Mouse (Mus musculus) heart, embryonic 12.5 days (tissue): ENCODE data around the gene Prr3. TPM values are rescaled to one million over a fixed set of nuclear protein-coding genes. Genes with fewer than 3 reads are reported as not detected.

Experiments used
- ATAC-seq: fragments of 200-750 bp; cut with Nextera tagmentation; 2 replicates; pipeline ENCODE4 v1.8.0; 2017; ENCODE audit warnings: moderate TSS enrichment, moderate library complexity; ENCODE audit not compliant: insufficient number of reproducible peaks, low FRiP score
- H3K27ac ChIP-seq: fragments of 300-500 bp; sonication (generic); 2 replicates; pipeline ENCODE4 v1.5.1; 2016; ENCODE audit warnings: mild to moderate bottlenecking, moderate library complexity; ENCODE audit not compliant: poor library complexity, severe bottlenecking
- H3K27me3 ChIP-seq: fragments of 300-500 bp; sonication (generic); replicated peaks from 2 replicates; pipeline ENCODE4 v1.6.1; 2016; ENCODE audit warnings: mild to moderate bottlenecking, moderate library complexity
- H3K36me3 ChIP-seq: fragments of 300-500 bp; sonication (generic); 2 replicates; pipeline ENCODE4 v1.6.1; 2016; ENCODE audit warnings: mild to moderate bottlenecking, moderate library complexity
- H3K4me1 ChIP-seq: fragments of 300-500 bp; sonication (generic); replicated peaks from 2 replicates; pipeline ENCODE4 v1.6.1; 2016; ENCODE audit warnings: mild to moderate bottlenecking
- H3K4me2 ChIP-seq: fragments of 300-500 bp; sonication (generic); 2 replicates; pipeline ENCODE4 v1.6.1; 2016; ENCODE audit warnings: mild to moderate bottlenecking, moderate library complexity
- H3K4me3 ChIP-seq: fragments of 300-500 bp; sonication (generic); 2 replicates; pipeline ENCODE4 v1.5.1; 2016; ENCODE audit warnings: mild to moderate bottlenecking
- H3K9ac ChIP-seq: fragments of 300-500 bp; sonication (generic); 2 replicates; pipeline ENCODE4 v1.6.1; 2016; ENCODE audit warnings: mild to moderate bottlenecking, moderate library complexity
- H3K9me3 ChIP-seq: fragments of 300-500 bp; sonication (generic); replicated peaks from 2 replicates; pipeline ENCODE4 v1.6.1; 2016; ENCODE audit warnings: mild to moderate bottlenecking, moderate library complexity
- WGBS: fragments of 180-500 bp; shearing (Covaris S2); methylation state at CpG from one replicate; pipeline ENCODE4 v1.1.7; 2016; 5-methylcytosine and 5-hydroxymethylcytosine counted together
- polyA plus RNA-seq: library from polyadenylated mRNA; unstranded; fragments of >200 nt; fragmentation: Nextera tagmentation; extraction: Ambion mirVana; gene quantifications from 2 replicates; pipeline ENCODE4 v1.2.1, GENCODE M21; 2016

Gene Prr3
- 17.6 and 18.5 TPM in 2 replicates for polyA plus RNA-seq

DNA sequence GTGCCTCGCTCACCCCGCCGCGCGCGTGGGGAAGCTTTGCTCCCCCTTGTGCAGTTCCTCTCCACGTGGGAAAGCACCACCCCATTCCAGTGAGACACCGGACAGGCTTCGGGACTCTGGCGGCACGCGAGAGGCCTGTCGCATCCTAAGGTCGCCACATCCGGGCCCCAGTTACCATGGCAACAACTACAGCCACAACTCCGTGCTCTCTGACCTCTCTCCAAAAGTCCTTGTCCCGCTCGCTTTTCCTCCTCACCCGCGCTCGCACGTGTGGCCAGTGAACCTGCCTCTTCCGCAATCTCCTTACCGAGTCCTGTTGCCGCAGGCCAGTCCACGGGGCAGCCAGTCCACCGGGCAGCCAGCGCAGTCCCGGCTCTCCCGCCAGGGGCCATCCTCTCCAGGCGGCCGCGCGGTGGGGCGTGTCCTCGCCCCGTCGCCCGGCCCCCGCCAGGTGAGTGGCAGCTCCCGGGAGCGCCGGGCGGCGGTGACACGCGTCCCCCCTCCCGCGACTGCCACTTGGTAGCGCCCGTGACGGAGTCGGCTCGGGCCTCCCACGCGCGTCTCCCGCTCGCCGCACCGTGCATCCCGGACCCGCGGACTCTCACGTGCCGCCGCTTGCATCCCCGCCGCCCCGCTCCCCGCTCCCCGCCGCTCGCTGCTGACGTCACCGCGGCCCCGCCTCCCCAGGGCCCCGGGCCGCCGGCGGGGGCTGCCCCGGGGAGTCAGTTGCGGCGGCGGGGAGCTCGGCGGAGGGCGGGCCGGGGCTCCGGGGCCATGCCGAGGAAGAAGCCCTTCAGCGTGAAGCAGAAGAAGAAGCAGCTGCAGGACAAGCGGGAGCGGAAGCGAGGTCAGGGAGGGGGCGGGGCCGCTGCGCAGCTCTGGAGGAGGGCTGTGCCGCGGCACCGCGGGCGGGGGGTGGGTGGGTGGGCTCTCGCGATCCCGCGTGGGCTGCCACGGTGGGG is at the start of gene Prr3, which contains the start of gene Gnl1:
TSS of gene Prr3 (minus strand) at position 836 of the 962 bp plus-strand sequence.
TSS of gene Gnl1 (plus strand) at position 451 of the 962 bp plus-strand sequence.
- ATAC-seq = peak; percentile 91
- H3K4me3 ChIP-seq = peak within 1 kb of the TSS; percentile 79
- H3K4me2 ChIP-seq = peak within 1 kb of the TSS; percentile 70
- peak within 1 kb of the TSS; percentile 86 for H3K9ac ChIP-seq
- peaks cover 16% of the 10 kb centered on the region for H3K4me1 ChIP-seq
- H3K27ac ChIP-seq = peak within 1 kb of the TSS; percentile 96
- H3K36me3 ChIP-seq = peaks cover 46% of the 10 kb centered on the region
- WGBS = under 1% methylated on average over 97 of the region's 109 CpGs
- H3K9me3 ChIP-seq = no peaks in the 10 kb centered on the region
- no peaks in the 10 kb centered on the region for H3K27me3 ChIP-seq

DNA sequence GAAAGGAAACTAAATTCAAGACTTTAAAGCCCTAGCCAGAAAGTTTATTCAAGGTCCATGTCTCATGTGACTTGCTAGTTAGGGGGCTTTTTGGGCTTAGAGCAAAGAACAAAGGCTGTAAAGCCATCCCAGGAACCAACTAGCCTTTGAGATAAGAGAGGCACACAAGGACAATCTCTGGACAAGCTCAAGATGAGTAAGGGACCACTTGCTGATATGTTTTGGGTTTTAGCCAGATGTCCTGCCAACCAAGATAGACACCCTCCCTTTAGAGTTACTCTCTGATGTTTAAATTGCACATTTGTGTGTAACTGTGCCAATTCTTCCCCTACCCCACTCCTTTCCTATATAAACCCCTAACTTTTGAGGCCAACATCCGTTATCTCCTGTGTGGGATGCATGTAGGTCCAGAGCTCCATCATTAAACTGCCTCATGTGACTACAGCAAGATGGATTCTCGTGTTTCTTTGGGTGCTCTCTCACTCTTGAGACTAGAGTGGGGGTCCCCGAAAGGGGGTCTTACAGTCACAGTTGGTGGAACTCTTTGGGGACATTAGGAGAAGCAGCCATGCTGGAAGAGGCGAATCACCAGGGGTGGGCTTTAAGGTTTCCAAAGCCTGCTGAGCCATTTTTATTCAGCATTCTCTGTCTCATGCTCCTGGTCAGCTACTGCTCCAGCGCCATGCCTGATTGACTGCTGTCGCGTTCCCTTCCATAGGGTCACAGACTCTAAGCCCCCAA is 49.0 kb upstream of the Prr3 start:
- H3K27me3 ChIP-seq = peaks cover 6% of the 10 kb centered on the region
- H3K36me3 ChIP-seq = no peaks in the 10 kb centered on the region
- ATAC-seq = no peak
- no peak overlapping the region for H3K9ac ChIP-seq
- H3K4me1 ChIP-seq = peaks cover 5% of the 10 kb centered on the region; the same call in 1 of the 2 replicates
- WGBS = 80% methylated on average over 7 of the region's 7 CpGs
- no peak overlapping the region for H3K4me2 ChIP-seq
- H3K4me3 ChIP-seq = no peak overlapping the region
- H3K9me3 ChIP-seq = no peaks in the 10 kb centered on the region
- no peak overlapping the region for H3K27ac ChIP-seq

DNA sequence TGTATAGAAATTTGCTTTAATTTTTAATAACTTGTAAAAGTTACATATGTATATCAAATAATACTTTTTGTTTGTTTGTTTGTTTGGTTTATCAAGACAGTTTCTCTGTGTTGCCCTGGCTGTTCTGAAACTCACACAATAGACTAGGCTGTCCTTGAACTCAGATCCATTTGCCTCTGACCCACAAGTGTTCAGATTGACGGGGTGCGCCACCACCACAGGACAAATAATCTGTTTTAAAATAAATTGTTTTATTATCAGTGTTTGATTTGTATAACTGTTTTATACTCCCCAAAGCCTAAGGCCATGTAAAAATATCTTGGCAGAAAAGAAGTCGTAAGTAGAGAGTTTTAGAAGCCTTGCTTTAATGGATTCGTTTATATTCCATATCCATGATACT is 47.6 kb upstream of the Prr3 start:
- H3K9ac ChIP-seq = no peak overlapping the region
- H3K36me3 ChIP-seq = no peaks in the 10 kb centered on the region
- H3K4me1 ChIP-seq = peaks cover 15% of the 10 kb centered on the region
- H3K27me3 ChIP-seq = peaks cover 6% of the 10 kb centered on the region
- WGBS = 91% methylated on average over 4 of the region's 4 CpGs
- no peak for ATAC-seq
- no peaks in the 10 kb centered on the region for H3K9me3 ChIP-seq
- no peak overlapping the region for H3K27ac ChIP-seq
- no peak overlapping the region for H3K4me3 ChIP-seq
- H3K4me2 ChIP-seq = no peak overlapping the region

DNA sequence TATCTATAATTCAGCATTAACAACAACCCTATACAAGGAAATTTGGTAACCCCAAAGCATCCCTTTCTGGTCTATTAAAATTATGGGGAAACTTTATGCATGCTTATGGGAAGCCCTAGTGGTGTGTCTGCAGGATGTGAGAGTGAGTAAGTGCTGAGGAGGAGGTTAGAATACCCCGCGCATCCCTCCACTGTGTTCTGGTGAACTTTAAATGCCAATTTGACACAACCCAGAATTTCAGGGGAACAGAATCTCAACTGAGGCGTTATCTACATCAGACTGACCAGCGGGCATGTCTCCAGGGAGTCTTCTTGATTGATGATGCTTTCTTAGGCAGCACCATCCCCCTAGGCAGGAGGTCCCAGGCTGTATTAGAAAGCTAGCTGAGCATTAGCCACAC is 45.9 kb upstream of the Prr3 start:
- Histone ChIP-seq H3K9me3 (no peaks in the 10 kb centered on the region), H3K27ac (no peak overlapping the region), H3K4me1 (peaks cover 11% of the 10 kb centered on the region), H3K9ac (no peak overlapping the region), H3K36me3 (no peaks in the 10 kb centered on the region), H3K4me2 (no peak overlapping the region), H3K27me3 (no peaks in the 10 kb centered on the region), H3K4me3 (no peak overlapping the region)
- WGBS = 57% methylated on average over 4 of the region's 4 CpGs
- ATAC-seq = no peak

DNA sequence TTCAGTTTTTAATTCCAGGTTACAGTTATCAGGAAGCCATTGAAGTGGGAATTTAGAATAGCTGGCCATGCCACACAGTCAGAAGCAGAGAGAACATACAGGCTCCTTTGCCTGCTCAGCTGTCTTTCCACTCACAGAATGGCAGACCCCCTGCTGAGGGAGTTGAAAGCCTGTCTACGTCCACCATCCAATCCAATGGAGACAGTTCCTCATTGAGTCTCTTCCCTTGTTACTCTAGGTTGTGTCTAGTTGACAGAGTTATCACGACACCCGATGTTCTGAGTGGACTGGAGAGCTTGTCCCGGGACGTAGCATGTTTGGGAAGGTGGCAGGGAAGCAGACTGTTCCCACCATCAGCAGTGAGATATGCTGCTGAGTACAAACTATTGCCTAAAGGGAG is 45.2 kb upstream of the Prr3 start:
- Histone ChIP-seq H3K9ac (no peak overlapping the region), H3K4me1 (peaks cover 11% of the 10 kb centered on the region), H3K4me3 (no peak overlapping the region), H3K27ac (no peak overlapping the region), H3K27me3 (no peaks in the 10 kb centered on the region), H3K4me2 (no peak overlapping the region), H3K9me3 (0 out of 2 replicates have a peak, but pooled peaks cover 5% of the 10 kb centered on the region), H3K36me3 (no peaks in the 10 kb centered on the region)
- ATAC-seq = no peak
- 49% methylated on average over 5 of the region's 5 CpGs for WGBS

DNA sequence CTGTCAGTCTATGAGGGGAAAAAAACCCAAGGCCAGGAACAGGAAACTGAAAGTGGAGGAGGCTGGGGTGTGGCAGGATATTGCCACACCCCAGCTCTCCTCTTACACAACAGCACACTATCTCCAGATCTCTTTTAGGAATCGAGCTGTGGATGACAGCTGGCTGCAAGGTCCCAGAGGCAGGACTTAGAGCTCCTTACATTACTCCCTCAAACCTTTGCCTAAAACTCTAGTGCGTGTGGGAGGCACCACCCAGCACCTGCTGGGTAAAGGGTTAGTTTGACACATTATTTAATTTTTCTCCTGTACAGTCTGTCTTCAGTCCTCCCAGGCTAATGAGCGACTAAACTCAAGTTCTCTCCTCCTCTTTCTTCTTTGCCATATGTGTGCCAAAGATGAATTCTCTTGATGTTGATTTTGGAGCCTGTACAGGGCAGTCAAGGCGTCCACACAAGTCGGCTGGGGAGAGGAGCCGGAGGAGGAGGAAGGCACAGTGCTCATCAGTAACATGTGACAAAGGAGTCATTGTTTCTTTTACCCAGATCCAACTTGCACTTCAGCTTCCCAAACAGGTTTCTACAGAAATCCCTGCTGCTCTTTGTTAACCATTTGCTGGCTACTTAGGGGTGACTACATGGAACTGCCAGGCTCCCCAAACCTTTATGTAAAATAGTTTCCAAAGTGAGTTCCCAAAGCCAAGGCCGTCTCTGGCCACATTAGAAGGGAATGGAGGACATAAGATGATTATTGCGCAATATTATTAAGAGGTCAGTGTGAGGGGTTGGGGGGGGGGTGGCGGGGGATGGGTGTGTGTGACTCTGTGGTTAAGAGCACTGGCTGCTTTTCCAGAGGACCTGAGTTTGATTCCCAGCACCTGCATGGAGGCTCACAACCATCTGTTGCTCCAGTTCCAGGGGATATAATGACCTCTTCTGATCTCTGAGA is 43.9 kb upstream of the Prr3 start:
- Histone ChIP-seq H3K9ac (no peak overlapping the region), H3K4me3 (no peak overlapping the region), H3K4me1 (peaks cover 11% of the 10 kb centered on the region), H3K27me3 (no peaks in the 10 kb centered on the region), H3K36me3 (no peaks in the 10 kb centered on the region), H3K27ac (no peak overlapping the region), H3K9me3 (0 out of 2 replicates have a peak, but pooled peaks cover 5% of the 10 kb centered on the region), H3K4me2 (no peak overlapping the region)
- ATAC-seq = no peak
- WGBS = 59% methylated on average over 9 of the region's 9 CpGs

DNA sequence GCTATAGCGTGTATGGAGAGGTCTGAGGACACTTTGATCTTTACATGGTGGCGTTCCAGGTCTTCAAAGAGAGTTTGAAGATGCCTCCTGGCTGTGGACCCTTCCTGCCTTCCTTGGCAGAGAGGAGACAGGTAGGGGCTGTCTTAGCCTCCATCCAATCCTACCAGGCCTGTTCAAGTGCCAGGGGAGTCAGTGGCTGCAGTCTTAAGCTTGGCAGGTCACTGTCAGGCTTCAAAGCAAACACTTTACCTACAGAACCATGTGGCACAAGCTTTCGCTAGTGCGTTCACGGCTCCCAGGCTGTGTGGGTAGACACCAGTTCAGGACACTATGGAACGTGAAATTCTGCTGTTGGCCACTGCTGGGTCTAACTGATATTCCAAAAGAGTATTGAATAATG is 42.9 kb upstream of the Prr3 start:
- H3K27ac ChIP-seq = no peak overlapping the region
- no peak overlapping the region for H3K4me3 ChIP-seq
- no peaks in the 10 kb centered on the region for H3K36me3 ChIP-seq
- no peak overlapping the region for H3K4me2 ChIP-seq
- 0 out of 2 replicates have a peak, but pooled peaks cover 5% of the 10 kb centered on the region for H3K9me3 ChIP-seq
- no peak for ATAC-seq
- no peaks in the 10 kb centered on the region for H3K27me3 ChIP-seq
- peaks cover 11% of the 10 kb centered on the region for H3K4me1 ChIP-seq
- 87% methylated on average over 6 of the region's 6 CpGs for WGBS
- no peak overlapping the region for H3K9ac ChIP-seq

DNA sequence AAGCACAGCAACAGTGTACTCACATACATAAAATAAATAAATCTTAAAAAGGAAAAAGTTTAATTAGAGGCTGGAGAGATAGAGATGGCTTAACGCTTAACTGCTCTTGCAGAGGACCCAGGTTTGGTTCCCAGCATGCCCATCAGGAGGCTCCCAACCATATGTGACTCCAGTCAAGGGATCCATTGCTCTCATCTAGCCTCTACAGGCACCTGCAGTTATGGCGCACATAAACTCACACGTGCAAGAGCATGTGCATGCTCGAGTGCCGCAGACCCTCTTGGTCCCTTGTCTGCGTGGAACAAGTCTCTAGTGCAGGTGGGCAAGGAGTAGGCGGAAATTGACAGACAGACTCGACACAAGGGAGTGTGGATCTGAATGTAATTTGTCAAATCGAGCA is 42.1 kb upstream of the Prr3 start:
- Histone ChIP-seq H3K4me1 (peaks cover 11% of the 10 kb centered on the region), H3K9ac (no peak overlapping the region), H3K4me3 (no peak overlapping the region), H3K9me3 (0 out of 2 replicates have a peak, but pooled peaks cover 5% of the 10 kb centered on the region), H3K27me3 (no peaks in the 10 kb centered on the region), H3K27ac (no peak overlapping the region), H3K4me2 (no peak overlapping the region), H3K36me3 (no peaks in the 10 kb centered on the region)
- 92% methylated on average over 9 of the region's 9 CpGs for WGBS
- no peak for ATAC-seq

DNA sequence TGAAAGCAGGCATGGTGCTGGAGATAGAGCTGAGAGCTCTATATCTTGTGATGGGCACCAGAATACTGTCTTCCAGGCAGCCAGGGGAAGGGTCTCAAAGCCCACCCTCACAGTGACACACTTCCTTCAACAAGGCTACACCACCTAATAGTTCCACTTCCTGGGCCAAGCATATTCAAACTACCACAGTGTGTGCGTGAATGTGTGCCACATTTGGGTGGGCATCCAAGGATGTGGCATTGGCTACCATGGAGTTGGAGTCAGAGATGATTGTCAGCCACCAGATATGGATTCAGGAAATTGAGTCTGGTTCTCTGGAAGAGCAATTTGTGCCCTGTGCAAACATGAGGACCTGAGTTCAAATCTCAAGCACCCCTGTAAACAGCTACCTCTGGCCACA is 41.3 kb upstream of the Prr3 start:
- no peaks in the 10 kb centered on the region for H3K27me3 ChIP-seq
- H3K36me3 ChIP-seq = no peaks in the 10 kb centered on the region
- no peak for ATAC-seq
- 0 out of 2 replicates have a peak, but pooled peaks cover 5% of the 10 kb centered on the region for H3K9me3 ChIP-seq
- peaks cover 11% of the 10 kb centered on the region for H3K4me1 ChIP-seq
- no peak overlapping the region for H3K4me3 ChIP-seq
- H3K9ac ChIP-seq = no peak overlapping the region
- 97% methylated on average over 1 of the region's 1 CpGs for WGBS
- H3K27ac ChIP-seq = peak overlapping the region; percentile 78
- peak overlapping the region; percentile 57 for H3K4me2 ChIP-seq
